Mouse (Mus musculus): Measurements from ENCODE around the gene Cacna1s.

- TF ChIP-seq POLR2A (IDR thresholded peaks at IDR 0.05; ENCODE audit: insufficient read depth, low read length) (no peak), CTCF (IDR thresholded peaks at IDR 0.05; ENCODE audit: low read depth, low read length) (no peak), EP300 (IDR thresholded peaks at IDR 0.05; ENCODE audit: insufficient read depth, low read depth, low read length) (no peak)
Measured at GRCm38 (mm10) chr1:136131603-136132291, 79.2 kb downstream of the Cacna1s start.

Data from ES-Bruce4 (cell line).